Mouse (Mus musculus): Measurements from ENCODE around the gene Wnk1.
A peak's percentile ranks its signal among the peaks of the same experiment; 100 is the strongest.

Wnk1 gene

DNA sequence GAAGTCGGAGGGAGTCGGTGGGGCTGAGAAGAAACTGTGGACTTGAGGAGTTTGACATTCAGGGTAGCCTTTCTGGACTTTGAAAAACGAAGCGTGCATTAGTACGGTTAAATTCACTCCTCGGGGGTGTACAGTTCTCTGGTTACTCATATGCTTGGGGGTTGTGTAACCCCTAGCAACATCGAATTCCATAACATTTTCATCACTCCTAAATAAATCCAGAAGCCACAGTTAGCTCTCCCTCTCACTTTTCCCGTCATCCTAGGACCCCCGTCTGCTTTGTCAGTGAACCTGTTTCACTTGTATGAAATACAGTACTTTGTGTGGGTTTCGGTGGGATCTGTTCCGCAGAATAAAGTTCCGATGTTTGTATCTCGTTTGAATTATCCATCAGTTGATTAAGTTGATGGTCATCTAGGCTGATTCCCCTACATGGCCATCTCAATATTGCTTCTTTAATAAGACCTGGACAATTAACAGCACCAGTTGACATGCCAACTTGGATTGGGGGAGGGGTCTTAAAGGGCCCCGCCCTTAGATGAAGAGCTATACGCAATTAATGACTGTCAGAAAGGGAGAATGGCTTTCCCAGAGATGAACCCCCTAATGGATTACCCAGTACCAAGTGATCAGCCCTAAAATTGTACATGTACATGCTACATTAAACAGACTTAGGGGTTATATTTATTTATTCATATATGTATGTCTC lies 135.2 kb downstream of the Wnk1 start:
- DNase-seq (ENCODE audit: low spot score): no peak

DNA sequence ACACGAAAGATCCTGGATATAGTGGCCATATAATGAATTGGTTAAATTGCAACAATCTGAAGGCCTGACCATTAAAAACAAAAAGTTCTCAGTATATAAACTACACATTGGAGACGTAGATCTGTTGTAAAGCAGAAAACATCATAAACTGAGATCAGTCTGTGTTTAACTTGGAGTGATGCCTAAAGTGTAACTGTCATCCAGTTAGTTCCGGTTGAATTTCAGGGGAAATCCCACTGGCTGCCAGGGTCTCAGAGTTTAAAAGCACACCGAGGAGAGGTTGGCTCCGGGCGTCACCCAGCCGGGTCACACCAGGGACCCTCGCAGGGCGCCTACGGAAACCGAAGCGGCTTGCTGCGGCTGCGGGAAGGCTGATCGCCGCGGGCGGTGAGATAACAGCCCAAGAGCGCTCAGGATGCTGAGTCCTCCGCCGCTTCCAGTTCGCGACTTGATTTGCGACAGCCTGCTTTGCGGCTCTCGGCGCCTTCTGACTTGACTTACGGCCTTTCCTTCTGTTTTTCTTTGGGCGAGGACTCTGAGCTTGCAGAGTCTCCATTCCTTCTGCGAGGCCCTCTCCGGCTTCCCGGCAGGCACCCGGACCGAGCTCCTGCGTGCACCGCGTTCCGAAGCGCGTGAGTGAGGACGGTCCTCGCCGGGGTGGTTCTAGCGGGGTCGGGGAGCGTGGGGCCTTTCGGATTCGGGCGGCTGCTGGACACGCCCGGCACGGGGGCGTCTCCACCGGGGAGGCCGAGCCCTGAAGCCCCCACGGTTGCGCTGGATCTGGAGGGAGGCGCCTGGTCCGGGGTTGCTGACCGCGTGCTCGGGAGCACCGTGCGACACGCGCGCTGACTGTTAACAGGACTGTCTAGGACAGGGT lies 136.0 kb downstream of the Wnk1 start, which contains the start of gene Rad52:
Gene Rad52, plus strand, starts transcription at position 495 of the 877 bp plus-strand sequence.
- DNase-seq (ENCODE audit: low spot score): peak; percentile 80

DNA sequence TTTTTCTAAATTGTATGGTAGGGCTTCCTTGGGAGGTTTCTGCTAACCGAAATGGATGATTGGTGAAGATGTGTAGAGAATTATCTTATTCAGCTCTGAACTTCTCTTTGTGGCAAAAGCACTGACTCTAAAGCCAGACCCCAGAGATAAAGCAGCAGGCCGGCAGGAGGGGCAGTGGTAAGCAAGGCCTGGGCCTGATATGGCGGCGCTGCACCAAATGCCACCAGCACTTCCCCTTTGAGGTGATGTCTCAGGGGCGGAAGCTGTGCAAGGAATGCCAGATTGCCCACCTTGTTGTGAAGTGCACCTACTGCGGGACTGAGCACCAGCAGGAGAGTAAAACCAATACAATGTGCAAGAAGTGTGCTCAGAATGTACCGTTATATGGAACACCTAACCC lies 145.8 kb downstream of the Wnk1 start:
- DNase-seq (ENCODE audit: low spot score): no peak

DNA sequence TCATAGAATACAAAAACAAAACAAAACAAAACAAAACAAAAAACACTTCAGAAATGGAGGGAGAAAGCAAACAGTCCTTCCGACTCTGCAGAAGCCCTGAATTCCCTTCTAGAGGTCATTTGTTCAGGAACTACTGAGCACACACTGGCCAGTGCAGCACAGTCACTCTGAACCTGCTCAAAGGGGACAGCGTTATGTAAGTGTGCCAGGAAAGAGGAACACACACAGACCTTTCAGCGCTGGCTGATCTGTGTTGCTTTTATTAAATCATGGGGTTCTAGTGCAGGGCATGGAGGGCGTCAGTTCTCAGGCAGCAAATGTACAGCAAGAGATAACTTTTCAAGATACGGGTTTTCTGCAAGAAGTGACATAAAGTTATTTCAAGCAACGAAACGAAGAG lies 155.3 kb downstream of the Wnk1 start:
- no peak for DNase-seq (ENCODE audit: low spot score)

All from ovary, adult 18-20 months (tissue).